Mouse (Mus musculus) NIH3T3 (cell line): Measurements from ENCODE around the gene Nkg7.
"Not testable (repeated sequence)": the region's sequence is repeated elsewhere in the genome, so short reads cannot be mapped to it uniquely, and the experiment has no call there.

Source experiments
- DNase-seq: peaks from one replicate; pipeline ENCODE4 v3.0.0-alpha.2; 2012; ENCODE audit warnings: low read depth

Gene Nkg7

DNA sequence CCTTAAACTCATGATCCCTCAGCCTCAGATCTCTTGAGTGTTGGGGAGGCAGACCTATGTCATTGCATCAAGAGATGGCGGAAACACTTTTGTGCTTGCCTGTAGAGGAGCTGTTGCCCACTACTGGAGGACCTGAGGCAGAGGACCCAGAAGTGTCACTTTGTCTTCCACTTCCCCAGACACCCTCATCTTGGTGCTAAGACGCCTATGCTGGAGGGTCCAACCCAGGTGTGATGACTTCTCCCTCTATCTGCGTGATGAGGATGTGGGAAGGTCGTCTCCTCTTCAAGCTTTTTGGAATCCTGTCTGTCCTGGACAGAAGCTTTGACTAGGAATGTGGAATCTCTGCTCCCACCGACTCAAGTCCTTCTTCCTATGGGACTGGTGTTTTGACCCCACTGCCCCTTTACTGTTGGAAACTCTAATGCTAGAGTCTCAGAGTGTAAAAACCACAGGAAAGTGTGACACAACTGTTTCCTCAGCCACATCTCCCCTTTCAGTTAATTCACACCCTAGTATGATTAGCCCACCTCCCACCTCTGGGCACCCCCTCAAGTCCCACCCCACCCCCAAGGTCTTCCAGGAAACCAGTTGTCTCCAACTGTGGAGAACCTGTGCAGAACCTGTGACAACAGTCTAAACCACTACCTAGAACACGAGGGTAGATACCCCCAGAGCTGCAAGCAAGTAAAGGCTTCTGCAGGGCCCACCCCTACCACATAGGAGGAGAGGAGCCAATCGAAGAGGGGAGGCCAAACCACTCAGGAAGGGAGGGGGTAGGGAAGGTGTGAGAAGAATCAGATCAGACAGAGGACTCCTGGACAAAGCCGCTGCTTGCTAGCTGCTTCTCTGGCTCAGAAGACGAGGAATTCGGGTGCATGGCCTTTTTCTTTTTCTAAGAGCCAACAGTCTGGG lies at the start of gene Nkg7:
Gene Nkg7 (plus strand): TSS at position 733 of the 915 bp plus-strand sequence.
- no peak for DNase-seq

DNA sequence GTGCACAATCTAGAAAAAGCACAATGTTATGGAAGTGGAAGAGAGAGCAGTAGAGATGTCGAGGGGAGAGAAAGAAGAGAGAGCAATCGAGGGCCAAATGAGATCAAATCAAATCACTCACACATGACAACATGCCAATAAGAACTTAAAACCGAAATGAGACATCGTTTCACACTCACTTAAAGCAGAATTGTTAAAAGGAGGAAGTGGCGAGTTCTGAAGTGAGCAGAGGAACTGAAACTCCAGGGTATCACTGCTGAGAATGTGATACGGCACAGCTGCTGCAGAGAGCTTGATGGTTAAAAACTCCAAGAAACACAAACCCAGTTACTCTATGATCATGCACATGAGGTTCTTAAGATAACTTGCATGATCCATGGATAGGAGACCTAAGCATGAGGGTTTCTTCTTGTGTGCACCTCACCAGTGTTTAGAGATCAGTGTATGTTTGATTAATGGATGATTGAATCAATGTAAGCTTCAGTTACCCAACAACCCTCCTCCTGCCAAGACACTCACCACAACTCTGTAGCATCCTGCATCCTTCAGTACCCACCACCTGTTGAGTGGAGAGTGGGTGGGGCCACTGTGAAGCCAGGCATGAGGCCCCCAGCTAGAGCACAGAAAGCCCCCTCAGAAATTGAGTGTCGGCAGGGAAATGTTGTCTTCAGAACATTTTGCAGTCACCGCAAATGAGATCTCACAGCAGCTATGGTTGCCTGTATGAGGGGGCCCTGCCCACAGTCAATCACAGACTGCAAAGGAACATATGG lies 44.3 kb upstream of the Nkg7 start:
- DNase-seq, result no peak

DNA sequence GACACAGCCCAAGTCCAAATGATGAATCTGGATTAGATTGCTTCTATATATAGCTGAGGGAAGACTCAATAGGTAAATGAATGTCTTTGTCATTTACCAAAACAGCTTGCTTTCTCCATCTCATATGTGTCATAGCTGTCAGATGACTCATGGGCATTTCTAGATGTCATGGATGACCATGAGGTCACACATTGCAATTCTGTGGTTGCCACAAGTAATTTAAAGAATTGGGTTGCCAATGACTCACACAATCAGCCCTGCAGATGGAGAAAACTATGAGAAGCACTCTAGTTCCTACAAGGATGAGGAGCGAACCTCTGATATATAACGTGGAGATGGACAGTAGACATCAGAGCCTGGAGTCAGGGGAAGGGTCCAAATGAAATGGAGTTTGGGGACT lies 37.4 kb upstream of the Nkg7 start:
- DNase-seq, result peak; percentile 90

DNA sequence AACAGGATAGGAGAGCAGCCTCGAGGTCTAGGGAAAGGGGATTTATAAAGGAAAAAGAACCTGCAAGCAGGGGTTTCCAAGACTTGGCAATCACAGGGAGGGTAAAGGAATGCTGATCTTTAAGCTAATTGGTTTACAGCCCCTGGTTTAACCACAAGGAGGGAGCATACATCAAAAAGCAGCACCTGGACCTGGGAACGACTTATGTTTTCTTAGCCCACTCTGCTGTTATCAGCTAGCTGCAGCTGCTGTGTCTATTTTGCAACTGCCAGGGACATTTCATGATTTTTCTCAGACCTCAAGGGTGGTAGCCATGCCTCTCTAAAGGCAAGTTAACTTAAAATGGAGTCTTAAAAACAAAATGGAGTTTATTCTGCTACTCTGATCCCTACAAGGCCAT lies 34.2 kb upstream of the Nkg7 start:
- no peak for DNase-seq

DNA sequence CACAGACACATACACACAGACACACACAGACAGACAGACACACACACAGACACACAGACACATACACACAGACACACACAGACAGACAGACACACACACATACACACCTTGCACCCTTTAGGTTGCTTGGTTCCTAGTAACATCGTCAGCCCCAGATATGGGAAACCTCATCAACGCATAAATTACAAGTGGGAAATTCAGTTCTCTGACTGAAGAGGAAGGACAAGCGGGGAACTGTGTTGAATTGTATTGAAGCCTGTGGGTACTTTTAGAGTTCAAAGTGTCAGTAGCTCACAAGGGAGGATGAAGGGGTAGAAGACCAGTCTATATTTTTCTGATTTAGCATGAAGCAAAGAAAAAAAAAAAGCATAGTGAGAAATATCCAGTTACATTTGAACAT lies 29.3 kb upstream of the Nkg7 start:
- DNase-seq, result no peak

DNA sequence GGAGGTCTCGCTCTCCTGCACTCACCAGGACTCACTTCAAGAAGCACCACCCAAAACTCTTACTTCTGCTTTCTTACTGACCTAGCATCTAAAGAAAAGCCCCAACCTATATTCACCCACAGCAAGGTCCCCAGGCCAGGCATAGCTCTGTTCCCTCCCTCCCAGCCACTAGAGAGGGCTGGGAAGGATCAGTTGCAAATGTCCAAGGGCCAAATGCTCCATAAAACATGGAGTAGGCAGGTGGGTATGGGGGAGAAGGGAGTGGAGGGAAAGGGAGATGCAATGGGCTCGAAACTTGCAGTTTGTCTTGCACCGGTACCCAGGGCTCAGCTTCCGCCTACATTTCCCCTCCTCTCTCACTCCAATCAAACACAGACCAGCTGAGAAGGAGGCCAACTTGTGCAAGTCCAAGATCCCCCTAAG lies 28.7 kb upstream of the Nkg7 start, which contains the start of gene Siglecg:
Gene Siglecg (plus strand): TSS at position 74 of the 423 bp plus-strand sequence.
- no peak for DNase-seq

DNA sequence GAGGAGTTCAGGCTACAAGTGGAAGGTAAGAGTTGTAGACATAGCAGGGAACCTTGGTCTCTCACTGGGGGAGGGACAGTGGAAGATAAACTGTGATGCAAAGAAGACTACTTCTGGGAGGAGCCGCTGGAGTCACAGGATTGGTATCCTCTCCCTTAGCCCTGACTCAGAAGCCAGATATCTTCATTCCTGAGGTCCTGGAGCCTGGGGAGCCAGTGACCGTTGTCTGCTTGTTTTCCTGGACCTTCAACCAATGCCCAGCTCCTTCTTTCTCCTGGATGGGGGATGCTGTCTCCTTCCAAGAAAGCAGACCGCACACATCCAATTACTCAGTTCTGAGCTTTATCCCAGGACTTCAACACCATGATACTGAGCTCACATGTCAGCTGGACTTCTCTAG lies 27.8 kb upstream of the Nkg7 start:
- peak; percentile 69 for DNase-seq

DNA sequence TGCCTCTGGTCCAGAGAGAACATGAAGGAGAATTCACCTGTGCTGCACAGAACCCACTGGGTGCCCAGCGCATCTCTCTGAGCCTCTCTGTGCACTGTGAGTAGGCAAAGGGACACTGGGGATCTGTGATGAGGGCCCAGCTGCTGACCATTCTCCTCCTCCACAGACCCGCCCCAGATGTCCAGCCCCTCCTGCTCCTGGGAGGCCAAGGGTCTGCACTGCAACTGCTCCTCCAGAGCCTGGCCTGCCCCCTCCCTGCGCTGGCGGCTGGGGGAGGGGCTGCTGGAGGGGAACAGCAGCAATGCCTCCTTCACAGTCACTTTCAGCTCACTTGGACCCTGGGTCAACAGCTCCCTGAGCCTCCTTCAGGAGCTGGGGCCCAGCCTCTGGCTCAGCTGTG lies 25.1 kb upstream of the Nkg7 start:
- DNase-seq, result not testable (repeated sequence)

DNA sequence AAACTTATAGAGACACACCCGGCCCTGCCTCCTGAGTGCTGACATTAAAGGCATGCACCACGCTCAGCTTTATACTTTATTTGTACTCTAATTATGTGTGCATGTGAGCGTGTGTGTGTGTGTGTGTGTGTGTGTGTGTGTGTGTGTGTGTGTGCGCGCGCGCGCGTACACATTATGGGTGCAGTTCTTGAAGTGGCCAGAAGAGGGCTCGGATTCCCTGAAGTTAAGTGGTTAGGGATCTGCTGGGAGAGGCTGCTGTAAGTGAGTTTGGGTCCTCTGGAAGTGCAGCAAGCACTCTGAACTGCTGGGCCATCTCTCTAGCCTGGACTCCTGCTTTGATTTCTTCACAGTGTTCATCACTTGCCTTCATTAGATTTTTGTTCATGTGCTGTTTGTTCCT lies 19.6 kb upstream of the Nkg7 start:
- no peak for DNase-seq

DNA sequence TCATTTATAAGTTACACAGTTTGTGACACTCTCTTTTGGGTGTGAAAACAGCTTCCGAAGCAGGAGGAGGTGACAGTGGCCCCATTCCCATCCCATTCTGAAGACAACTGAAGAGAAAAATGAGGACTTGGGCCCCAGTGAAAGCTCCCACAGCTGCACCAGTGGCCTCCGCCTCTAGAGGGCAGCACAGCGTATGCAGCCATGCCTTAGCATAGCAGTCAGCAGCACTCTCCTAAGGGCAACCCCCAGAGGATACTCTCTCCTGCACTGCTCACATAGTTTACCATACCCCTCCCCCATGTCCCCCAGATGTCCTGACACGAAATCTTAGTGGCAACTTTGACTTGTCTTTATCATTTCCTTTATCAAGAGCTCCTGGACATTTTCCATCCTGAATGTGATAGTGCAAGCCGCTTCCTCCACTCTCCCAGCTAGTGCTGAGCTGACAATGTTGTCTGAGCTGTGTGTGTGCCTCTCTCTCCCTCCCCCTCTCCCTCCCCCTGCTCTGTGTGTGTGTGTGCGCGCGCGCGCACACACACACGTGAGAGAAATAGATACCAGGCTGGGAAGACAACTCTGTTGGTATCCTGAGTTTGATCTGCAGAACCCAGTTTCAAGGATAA lies 13.8 kb upstream of the Nkg7 start:
- peak; percentile 93 for DNase-seq

DNA sequence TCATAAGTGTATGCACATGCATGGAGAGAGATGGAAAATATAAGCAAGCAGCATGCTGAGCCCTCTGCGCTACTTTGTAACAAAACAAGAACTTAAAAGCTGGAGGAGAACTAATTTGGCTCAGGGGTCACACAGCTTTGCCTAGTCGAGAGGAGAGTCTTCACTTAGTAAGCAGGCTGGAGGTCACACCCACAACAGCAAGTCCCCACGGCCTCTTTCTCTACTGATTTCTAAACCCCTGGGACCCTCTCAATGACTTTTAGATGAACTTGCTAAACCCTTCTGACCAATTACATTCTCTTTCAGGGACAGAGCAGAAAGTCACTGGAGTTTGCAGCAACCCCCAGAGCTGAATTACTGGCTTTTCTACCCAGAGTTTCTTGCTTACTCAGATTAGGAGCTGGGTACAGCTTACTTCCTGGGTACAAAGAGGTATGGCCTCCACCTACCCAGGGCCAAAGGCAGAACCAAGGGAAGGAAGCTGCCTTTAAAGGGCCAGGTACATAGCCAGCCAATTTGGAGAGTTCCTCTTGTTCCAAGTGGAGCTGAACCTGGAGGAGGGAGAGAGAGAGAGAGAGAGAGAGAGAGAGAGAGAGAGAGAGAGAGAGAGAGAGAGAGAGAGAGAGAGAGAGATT lies 12.8 kb upstream of the Nkg7 start:
- no peak for DNase-seq

DNA sequence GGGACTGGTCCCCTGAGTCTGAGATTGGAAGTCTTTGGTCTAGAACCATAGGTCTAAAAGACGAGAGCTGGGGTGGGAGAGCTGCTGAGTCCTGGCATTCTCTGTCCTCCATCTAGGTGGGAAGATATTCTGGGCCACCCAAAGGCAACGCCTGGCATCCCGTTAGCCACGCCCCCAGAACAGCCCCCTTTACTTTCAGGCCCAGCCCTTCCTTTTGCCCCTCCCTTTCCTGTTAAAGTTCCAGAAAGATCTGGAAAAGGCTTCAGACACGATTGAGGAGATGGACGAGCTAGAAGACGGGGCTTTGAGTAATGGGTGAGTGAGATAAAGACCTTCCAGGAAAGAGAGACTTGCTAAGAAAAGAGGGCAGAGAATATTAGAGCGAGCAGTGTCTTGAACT lies 9.5 kb upstream of the Nkg7 start, which contains the start of gene Lim2:
Gene Lim2 (plus strand): TSS at position 265 of the 400 bp plus-strand sequence.
- DNase-seq, result no peak

DNA sequence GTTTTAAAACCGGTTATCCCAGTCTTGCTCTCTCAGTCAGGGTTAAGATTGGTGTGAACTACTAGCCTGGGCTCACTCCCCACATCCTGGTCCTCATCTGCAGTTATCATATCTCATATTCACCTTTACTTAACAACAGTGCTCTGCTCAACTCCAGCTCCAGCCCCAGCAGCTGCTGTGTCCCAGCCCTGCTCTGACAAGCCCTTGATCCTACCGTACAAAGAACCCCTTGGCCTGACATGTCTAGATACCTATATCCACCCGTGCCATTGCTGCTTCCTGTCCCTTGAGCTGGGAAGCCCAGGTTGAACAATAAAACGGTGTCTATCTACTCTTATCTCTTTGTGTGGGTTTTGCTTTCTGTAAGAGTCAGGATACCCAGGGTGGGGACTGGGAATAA lies 7.4 kb upstream of the Nkg7 start:
- DNase-seq, result no peak

DNA sequence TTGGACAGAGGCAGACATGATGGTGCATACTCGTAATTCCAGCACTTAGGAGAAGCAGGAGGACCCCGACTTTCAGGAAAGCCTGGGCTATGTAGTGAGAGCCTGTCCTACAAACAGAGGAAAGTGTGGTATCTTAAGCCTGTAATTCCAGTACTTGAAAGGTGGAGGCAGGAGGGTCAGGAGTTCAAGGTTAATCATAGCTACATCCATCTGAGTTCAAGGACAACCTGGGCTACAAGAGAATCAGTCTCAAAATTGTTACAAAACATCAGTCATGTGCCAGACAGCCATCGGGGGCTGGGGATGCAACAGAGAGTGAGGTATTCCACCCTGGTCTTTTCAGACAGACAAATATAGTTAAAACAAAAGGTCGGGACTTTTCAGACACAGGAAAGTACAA lies 4.0 kb upstream of the Nkg7 start:
- no peak for DNase-seq

DNA sequence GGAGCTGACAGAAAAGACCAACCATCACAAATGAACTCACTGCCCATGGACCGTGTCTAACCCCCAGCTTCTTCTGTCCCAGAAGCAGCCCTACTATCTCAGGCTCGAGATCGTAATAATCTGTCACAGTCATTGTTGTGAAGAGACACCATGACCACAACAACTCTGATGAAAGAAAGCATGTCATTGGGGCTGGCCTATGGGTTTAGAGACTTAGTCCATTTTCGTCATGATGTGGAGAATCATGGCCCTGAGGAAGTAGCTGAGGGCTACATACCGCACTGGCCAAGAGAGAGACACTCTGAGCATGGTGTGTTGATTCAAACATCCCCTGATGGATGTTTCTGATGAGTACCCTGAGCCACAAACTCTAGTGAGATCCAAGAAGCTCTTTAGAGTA lies 2.2 kb upstream of the Nkg7 start:
- no peak for DNase-seq

DNA sequence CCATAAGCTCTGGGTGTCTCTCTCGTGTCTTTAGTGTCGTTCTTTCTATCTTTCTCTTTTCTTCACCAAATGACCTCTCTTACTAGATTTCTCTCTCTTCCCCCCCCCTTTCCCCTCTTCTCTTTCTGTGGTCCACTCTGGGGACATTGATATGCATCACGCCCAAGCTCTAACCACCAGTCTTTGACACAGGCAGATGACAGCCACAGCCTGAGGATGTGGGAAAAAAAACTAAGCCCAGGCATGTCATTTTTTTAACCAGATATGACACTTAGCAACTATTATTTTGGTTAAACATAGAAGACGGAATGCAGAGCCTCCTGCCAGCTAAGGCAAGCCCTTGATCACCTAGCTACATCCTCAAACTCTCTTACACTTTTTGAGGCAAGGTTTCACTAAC lies 1.7 kb downstream of the Nkg7 start:
- DNase-seq, result no peak

DNA sequence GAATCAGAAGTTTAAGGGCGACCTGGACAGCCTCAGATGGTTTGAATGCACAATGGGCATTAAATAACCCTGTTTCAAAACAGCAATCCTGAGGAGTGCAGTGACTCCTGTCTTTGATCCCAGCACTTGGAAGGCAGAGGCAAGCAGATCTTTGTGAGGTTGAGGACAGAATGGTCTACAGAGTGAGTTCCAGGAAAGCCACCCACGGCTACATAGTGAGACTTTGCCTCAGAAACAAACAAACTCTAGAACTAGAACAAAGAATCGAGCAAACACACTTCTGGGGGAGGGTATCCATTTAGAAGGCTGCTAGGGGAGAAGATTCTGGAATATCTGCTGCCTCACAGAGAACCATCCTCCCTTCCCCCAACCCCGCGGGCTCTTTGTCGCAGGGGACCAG lies 3.6 kb downstream of the Nkg7 start, which contains the start of gene Cldnd2:
Gene Cldnd2 (plus strand): TSS at position 301 of the 400 bp plus-strand sequence.
- no peak for DNase-seq

DNA sequence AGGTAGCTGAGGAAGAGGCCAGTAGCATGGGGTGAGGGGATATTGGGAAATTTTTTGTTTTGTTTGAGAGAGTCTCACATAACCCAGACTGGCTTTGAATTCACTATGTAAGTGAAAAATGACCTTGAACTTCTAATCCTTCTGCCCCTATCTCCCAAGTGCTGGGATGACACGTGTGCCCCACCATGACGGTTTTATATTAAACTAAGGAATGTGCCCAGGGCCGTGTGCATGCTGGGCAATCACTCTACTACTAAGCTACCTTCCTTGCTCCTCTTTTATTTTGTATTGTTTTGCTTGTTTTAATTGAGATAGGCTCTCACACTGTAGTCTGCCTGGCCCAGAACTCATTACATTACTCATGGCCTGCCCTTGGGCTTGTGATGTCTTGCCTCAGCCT lies 4.2 kb downstream of the Nkg7 start:
- DNase-seq, result no peak

DNA sequence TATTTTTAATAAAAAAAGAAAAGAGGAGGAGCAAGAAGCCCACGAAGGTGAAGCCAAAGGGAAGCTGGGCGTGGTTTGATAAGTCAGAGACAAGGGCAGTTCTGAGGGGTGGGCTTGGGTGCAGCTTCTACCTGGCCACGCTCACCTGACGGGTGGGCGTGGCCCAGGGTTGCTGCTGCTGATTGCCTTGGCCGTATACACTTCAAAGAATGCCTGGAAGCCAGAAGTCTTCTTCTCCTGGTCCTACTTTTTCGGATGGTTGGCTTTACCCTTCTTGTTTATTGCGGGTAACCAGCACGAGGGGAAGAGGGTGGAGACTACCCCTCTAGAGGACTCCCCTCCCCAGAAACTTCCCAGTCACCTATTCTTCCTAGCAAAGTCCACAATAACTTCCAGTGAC lies 5.8 kb downstream of the Nkg7 start:
- peak; percentile 33 for DNase-seq

DNA sequence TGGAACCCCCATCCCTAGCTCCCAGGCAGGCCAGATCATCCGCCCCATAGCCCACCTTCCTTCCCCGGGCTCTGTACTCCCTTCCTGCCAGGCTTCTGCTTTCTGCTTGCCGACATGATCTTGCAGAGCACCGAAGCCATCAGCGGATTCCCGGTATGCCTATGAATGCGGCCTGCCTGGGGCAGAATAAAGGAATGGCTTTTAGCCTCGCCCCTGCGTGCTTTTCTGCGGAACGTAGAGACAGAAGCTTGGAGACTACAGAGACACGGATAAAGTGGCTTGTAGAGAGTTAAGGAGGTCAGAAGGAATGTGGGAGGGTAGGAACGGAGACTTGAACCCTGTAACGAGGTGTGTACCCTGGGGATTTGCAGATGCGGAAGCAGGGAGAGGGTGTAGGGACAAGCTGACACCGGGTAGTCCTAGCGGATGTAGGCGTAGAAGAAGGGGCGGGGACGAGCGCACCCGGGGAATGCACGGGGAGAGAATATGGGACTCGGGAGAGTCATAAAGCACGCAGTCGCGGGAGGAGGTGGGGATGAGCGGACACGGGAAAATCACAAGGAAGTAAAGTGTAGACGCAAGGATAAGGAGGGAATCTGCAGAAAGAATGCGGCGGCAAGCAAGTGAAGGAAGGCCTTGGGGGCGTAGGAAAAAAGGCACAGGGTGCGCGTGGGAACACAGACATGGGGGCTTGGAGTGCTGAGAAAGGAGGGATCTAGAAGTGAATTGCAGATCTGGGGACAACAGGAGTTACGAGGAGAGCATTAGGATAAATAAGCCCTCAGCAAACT lies 6.4 kb downstream of the Nkg7 start:
- DNase-seq, result peak; percentile 89

DNA sequence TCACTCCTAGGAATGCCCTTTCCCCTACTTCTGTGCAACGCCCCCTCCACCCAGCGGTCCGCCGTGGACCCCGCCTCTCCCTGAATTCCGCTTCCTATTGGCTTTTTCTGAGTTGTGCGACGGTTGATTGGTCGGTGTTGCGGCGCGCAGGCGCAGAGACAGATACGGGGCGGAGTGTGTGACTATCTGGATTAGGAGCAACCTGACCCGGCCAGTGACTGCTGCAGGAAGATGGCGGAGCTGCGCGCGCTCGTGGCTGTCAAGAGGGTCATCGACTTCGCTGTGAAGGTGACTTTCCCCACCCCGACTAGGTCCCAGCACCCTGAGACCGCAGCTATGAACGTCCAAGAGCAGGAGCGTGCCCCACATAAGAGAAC lies 7.0 kb downstream of the Nkg7 start, which contains the start of the genes Etfb and Gm45233:
Gene Etfb (plus strand): TSS at position 167 of the 377 bp plus-strand sequence.
Gene Gm45233 (plus strand): TSS at position 212 of the 377 bp plus-strand sequence.
- DNase-seq, result peak; percentile 98
